Mouse (Mus musculus) liver (tissue): ENCODE results near the gene Scnn1b.

Experiments
- DNase-seq: peaks from one replicate; pipeline ENCODE4 v3.0.0-alpha.2; 2020; ENCODE audit warnings: mixed read lengths

Gene Scnn1b

DNA sequence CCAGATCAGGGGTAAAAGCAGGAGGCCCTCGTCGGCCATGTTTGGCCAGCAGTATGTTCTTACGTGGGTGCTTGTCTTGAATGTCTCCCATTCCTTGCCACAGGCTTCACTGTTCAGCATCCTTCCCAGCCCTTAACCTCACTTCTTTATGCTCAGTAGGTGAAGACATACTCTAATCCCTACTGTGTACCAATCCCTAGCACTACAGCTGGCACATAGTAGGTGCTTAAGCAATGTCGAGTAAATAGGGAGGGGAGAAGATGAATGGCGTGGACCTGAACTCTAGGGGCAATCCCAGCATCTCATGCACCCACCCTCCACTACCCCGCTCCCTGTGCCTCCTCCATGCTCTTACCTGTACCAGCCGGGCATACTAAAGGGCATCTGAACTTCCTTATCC lies 59.5 kb downstream of the Scnn1b start:
- DNase-seq: no peak

DNA sequence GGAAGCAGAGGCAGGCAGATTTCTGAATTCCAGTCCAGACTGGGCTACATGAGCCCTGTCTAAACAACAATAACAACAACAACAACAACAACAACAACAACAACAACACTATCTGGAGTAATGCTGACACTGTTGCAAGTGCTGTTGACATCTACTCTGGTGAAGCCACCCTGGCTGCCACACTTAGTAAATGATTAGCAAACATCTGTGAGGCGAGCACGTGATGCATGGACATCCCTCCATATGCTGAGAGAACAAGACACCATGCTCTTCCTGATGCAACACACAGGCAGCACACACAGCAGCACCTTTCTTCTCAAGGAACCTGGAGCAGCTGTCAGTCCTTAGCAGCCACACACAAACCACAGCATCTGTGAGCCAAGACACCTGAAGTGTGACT lies 63.0 kb downstream of the Scnn1b start:
- no peak for DNase-seq

DNA sequence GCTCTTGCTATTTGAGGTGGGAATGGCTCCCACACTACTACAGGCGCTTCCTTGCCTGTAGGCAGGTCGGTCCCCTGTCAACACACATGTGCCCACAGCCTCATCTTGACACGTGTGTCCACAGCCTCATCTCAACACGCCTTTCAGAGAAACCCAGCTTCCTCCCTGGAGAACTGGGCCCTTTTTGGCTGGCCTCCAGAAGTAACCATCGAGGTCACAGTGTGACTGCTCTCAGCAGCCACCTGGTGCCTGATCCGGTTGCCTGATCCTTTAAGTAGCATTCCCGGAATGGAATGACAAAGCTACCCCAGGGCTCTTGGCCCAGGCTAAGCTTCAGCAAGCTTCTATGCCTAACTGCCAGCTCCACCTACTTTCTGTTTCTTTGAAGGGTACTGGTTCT lies 66.4 kb downstream of the Scnn1b start:
- DNase-seq: no peak

- DNase-seq: no peak
These were observed 68.8 kb downstream of the Scnn1b start for GRCm38 (mm10) chr7:121933675-121934074.

DNA sequence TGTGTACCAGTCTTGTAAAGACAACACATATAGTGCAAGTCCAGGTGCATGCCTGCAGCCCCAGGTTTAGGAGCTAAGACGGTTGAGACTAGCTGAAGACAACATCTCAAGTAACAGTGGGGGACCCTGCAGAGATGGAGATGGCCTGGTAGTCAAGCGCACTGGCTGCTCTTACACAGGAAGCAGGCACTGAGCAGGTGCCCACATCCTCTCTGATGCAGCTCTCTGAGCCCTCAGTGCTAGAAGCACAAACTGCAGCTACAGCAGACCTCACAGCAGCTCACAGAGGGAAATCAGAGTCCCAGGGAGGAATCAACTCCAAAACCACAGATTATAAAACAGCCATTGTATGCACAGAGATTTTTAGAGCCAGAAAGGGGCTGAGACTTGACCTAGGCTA lies 69.5 kb downstream of the Scnn1b start:
- DNase-seq: no peak

DNA sequence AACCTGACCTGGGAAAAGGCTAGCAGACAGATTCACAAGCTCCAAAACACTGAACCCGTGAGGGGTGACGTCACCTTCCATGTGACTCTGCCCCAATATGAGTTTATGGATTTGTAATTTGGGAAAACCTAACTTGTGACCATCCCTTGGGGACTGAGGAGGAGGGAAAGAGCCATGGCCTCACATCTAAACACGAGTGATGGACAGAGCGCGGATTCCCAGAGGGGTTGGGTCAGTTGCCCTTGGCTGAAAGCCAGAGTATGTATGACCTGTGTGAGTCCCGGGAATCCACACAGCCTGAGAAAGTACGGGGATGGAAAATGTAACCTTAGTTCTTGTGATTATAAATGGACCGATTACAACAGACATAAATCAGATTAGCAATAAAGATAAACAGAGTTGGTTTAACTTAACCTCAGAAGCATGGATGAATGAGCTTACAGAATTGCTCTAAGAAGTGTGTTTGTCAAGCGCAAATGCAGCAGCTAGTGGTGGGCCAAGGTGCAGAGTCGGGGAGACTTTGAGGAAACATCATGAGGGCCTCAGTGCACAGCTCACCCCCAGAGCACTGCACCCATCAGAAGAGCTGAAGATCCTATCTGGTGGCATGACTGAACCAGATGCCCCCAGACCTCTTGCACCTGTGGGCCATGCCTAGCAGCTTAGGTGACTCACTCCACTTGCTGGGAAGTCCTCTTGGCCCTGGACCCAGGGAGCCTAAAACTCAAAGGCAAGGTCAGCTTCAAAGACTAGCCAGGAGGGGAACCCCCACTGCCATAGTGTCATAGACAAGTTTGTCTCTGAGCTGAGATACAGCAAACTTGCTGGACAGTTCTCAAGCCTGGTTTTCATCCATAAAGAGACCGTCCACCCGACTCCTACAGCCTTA lies 71.3 kb downstream of the Scnn1b start:
- DNase-seq: no peak

DNA sequence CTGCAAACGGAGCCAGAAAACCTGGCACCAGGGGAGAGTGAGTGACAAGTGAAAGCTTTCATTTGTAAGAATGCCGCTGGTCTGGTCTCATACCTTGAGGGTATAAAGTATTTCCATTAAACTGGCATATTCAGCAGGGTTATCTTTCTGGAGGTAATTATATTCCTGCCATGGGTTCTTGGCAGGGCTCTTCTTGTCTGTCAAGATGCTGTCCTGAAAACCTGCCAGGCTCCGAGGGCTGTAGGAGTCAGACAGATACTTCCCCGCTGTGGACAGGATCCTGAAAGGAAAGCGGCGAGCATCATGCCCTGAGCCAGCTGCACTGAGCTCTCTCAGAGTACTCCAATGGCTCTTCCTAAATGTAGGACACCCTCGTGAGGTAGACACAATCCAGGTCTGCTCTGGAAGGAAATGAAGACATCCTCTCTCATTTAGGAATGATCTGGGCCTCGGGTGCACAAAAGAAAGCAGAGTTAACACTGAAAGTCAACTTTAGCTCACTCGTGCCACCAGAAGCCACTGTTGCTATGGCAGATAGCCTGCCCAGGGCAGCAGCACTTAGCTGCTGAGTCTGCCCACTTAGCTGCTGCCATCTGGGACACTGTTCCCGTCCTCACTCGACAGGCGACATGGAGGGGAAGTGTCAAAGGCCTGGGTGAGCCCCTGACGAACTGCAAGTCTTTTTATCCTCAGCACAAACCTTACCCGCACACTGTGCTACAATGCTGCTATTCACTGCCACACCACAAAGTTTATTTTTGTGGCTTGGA lies 72.2 kb downstream of the Scnn1b start:
- no peak for DNase-seq

DNA sequence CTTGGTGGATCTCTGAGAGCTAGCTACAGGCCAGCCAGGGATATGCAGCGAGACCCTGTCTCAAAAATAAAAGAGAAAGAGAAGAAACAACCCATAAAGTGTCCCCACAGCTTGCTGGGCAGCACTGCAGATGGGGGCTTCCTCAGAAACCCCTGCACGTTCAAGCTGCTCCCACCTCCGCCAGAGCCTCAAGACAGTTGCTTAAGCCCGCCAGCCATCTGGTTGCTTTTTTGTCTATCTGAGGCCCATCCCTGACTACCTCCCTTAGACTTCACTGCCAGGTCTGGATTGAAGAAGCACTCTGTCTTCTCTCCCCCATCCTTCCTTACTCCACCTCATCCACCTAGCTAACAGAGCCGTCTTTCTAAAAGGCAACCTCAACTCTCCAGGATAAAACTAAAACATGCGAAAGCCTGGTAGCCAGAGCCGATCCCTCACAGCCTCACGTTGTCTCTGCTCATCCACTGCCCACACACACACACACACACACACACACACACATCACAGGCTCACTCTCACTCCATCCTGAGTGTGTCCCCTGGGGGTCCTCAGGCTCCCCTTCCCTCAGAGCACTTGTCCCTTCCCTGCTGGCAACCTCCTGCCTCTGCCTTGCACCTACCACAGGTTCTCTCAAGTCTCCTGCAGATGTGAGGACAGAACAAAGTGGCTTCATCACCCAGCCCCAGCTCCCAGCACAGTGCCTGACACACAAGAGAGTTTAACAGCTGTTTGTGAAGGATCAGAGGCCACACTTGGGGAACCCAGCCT lies 73.5 kb downstream of the Scnn1b start:
- DNase-seq: no peak

- no peak for DNase-seq
These were observed 74.4 kb downstream of the Scnn1b start for GRCm38 (mm10) chr7:121939244-121939643.

- peak; percentile 21 for DNase-seq
These were observed 74.9 kb downstream of the Scnn1b start for GRCm38 (mm10) chr7:121939729-121940128.

- DNase-seq: no peak
These were observed 76.2 kb downstream of the Scnn1b start for GRCm38 (mm10) chr7:121941016-121941415.

DNA sequence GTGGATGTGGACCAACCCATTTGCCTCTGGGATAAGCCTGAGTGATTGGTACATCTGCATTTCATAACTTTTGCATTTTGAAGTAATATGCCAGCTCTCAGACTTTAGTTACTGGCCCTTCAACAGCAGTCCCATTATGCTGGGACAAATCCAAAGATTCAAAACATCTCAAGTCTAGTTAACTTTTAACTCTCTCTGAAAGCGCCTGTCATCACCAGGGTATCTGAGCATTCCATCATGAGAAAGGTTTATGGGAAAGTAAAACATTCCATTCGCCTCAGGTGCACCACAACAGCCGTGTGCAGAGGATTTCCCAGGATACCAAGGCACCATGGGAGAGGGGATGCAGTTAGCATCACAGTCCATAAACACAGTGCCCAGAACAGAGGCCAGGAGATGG lies 76.8 kb downstream of the Scnn1b start:
- DNase-seq: no peak

DNA sequence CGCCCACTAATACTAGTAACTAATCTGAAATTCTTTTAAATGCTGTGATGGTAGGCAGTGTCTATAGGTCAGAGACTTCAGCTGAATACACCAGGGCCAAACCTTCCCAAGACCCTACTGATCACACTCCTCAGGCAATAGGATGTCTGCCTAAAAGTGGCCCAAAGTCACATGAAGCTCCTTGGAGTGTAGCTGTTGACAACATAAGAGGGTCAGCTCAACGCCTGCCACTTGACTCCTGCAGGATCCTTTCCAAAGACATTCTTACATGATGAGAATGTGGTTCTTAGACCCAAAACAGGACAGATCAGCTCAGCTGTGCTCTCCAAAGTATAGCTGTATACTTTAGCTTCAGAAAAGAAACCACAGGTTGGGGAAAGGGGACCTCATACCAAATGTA lies 77.5 kb downstream of the Scnn1b start:
- no peak for DNase-seq

DNA sequence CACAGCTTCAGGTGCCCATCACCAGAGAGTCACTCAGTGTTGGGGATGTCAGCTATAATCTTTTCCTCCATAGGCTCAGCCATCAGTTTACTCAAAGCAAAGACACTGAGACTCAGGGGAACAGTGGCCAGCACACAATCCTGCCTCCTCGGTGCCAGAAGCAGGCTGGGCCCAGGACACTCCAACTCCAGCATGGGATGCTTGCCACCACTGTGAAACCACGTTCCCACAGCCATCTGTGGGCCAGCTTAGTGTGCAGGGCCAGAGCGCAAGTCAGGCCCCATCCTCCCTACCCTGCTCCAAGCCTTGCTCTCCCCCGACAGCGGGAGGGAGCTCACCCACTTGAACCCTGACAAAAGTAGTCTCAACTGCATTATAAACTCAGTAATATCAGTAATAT lies 81.4 kb downstream of the Scnn1b start:
- no peak for DNase-seq

- DNase-seq: no peak
These were observed 82.7 kb downstream of the Scnn1b start for GRCm38 (mm10) chr7:121947513-121947912.

DNA sequence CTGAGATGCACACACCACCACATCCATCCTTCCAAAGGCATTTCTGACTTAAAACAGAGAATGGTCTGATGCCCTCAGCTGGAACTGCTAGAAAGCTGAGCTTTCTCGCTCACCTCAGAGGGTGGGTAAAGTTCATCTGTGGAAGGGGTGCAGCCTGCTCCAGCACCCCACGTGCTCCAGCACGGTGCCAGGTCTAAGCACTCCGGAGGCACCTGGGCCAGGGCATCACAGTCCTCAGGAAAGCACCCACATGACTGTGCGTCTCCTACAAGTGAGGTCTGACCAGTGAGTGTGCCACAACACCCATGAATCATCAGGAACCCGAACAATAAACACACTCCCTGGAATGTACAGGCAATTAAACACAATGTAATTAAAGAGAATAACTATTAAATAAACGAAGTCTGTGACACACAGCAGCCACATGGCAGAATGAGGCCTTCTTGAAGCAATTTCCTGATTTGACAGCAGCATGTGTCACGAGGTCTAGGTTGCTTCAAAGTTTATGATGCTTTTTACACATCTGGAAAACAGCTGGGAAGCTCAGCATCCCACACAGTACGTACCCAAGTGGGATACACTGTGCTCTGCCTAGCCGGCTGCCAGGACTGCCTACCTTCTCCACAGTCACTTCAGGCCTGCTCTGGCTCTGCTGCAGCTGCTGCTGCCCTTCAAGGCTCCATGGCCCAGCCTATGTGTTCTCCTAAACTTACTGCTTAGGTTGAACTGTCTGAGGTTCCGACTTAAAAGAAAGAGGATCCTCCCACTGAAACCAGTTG lies 90.2 kb downstream of the Scnn1b start:
- no peak for DNase-seq

DNA sequence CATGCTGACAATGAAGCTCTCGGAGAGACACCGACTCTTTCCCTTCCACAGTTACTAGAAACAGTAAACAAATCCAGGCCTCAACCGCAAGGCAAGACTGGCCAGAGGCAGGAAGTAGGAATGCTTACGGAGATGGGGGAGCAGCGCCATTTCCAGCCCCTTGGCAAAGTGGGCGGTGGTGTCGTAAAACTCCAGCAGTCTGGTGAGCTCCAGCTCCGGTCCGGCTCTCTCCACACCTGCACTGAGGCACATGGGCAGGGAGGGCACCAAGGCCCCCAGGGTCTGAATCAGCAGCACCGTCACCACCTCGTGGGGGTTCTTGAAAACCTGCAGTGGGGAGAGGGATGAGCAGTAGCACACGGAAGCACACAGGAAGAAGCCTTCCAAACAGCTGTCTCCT lies 91.0 kb downstream of the Scnn1b start:
- no peak for DNase-seq

GRCm38 (mm10) chr7:121961913-121962570 lies 97.2 kb downstream of the Scnn1b start:
- no peak for DNase-seq

GRCm38 (mm10) chr7:121962571-121962959 lies 97.7 kb downstream of the Scnn1b start:
- DNase-seq: no peak

- DNase-seq: no peak
These were observed 99.1 kb downstream of the Scnn1b start for GRCm38 (mm10) chr7:121963883-121964398.

GRCm38 (mm10) chr7:121966169-121966568 lies 101.3 kb downstream of the Scnn1b start:
- no peak for DNase-seq
